Mouse (Mus musculus): ENCODE data around the gene Ccnd3.

Ccnd3 gene

DNA sequence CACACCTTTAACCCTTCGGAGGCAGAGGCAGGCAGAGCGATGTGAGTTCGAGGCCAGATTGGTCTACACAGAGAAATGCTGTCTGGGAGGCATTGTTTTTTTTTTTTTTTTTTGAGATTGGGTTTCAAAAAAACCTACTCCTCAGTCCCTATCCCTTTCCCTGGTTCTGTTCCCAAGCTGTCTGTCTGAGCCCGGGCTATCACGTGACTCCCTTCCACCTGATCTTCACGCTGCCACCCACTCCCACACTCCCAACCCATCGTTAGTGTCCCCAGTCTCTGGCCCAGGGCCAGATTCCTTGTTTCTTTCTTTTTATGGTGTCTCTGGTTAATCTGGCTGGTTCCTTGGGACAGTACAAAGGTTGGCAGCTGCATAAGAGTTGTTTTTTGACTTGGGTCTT is 46.2 kb downstream of the Ccnd3 start:
- no peak for DNase-seq (ENCODE audit: low spot score in 2 of 2)

DNA sequence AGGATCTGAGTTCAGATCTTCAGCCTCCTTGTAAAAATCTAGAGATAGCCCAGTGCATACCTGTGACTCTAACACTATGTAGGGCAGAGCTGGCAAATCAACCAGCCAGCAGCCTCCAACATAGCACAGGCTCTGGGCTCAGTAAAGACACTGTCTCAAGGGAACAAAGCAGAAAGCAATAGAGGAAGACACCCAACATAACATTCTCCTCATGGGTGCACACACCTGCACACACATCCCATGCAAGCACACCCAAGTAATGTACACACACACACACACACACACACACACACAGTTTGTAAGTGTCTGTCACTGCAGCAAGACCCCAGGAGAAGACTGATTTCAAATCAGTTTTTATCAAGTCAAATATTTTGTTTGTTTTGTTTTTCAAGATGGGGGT is 48.1 kb downstream of the Ccnd3 start:
- no peak for DNase-seq (ENCODE audit: low spot score in 2 of 2)

DNA sequence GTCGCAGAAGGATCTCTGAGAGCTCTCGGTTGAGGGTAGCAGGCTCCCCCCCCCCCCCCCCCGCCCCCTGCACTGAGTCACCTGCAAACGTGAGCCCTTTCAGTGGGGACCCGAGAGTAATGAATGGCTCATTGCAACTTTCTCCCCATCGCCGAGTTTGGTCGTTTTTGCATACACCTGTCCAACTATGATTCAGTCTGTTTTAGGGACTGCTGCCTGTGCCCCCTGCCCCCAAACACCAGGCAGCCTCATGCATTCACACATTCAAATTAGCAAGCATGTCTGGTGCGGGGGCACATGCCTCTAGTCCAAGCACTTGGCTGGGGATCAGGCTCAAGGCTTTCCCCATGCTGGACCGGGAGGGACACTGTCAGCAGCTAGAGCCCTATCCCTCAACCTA is 49.8 kb downstream of the Ccnd3 start:
- DNase-seq (ENCODE audit: low spot score in 2 of 2), result no peak

DNA sequence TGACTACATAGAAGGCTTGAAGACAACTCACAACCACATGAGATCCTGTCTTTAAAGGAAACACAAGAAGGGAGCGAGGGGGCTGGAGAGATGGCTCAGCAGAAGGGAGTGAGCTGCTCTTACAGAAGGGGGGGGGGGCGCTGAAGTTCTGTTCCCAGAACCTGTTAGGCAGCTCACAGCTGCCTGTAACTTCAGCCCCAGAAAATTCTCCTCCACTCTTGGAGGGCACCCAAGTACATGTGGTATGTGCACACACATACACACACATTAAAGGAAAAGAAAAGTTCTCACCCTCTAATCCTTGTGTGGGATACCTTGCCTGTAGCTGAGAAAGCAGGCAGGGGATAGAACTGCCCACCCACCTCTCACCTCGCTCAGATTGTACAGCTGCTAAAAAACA is 52.3 kb downstream of the Ccnd3 start:
- no peak for DNase-seq (ENCODE audit: low spot score in 2 of 2)

DNA sequence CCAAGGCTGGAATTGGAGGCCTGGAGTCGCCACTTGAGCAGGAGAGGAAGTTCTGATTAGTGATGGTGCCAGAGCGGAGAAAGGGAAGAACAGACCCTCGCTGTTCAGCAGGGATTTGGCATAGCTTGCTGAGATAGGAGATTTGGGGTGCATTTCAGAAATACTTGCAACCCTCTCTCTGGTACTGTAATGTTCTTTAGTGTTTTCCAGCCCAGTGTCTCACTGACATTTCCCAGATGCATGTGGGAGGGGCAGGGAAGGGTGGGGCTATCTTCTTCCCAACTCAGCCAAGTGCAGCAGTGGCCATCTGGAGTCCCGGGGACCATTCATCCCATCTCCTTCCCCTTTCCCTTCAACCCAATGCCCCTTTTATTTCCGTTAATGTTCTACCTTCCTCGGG is 54.9 kb downstream of the Ccnd3 start:
- peak; percentile 57 to 61 for DNase-seq (ENCODE audit: low spot score in 2 of 2)

DNA sequence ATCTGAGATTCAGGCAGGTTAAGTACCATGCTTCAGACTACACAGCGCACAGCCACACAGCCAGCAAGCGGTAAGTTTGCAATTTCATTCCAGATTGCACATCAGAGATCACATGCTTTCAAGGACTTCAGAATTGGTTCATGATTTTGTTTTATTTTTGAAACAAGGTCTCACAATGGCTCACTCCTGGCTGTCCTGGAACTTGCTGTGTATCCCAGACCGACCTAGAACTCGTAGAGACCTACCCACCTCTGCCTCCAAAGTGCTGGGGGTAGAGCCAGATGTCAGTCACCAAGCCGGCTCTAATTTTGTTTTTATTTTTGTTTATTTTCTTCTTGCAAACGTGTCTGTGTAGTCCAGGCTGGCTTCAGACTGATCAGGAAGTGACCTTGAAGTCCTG is 58.0 kb downstream of the Ccnd3 start:
- no peak for DNase-seq (ENCODE audit: low spot score in 2 of 2)

DNA sequence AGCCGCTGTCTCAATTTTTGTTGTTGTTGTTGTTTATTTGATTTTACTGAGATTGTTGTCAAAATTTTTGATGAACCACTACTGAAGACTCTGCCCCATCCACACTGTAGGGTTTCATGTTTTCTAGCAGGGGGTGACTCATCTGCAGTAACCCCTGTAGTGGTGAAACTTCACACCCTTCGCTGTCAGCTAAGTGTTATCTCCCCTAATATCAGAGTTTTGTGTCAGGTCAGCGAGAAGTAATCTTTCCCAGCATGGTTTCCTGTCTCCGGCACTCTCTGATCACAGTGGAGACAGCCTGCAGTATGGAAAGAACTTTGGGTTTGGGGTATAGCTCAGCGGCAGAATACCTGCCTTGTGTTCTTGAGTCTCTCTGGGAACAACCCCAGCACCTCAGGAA is 59.8 kb downstream of the Ccnd3 start:
- no peak for DNase-seq (ENCODE audit: low spot score in 2 of 2)

DNA sequence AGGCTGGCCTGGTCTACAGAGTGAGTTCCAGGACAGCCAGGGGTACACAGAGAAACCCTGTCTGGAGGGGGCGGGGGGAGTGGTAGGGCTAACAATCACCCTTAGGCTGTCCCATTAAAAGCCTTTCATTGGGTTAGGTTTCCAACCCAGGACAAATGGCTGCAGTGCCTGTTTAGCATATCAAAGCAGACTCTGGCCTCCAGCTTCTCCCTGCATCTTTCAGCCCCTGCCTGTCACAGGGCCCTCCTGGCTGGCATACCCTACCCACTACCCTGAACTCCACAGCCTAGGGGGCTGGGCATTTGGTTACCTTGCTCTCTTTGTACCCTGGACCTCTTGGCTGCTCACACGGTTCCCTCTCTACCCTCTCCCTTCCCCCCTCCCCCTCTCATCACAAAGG is 61.3 kb downstream of the Ccnd3 start:
- DNase-seq (ENCODE audit: low spot score in 2 of 2), result no peak

DNA sequence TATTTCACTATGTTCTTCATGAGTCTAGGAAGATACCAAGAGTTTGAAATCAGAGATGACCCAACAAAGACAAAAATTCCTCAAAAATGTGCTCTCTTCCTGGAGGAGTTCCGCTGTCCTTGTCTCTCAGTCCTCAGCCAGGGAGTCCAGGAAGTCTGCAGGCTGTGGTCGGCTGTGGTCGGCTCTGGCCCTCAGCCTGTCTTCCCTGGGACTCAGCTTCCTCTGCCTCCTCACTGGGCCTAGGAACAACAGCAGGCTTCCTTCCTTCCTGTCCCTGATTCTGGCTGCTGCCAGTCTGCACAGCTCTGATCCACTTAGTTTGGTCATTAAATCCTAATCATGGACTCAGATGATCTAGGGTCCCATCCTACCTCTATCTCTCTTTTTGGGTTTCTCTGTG is 62.4 kb downstream of the Ccnd3 start:
- DNase-seq (ENCODE audit: low spot score in 2 of 2), result peak; percentile 33 to 59

DNA sequence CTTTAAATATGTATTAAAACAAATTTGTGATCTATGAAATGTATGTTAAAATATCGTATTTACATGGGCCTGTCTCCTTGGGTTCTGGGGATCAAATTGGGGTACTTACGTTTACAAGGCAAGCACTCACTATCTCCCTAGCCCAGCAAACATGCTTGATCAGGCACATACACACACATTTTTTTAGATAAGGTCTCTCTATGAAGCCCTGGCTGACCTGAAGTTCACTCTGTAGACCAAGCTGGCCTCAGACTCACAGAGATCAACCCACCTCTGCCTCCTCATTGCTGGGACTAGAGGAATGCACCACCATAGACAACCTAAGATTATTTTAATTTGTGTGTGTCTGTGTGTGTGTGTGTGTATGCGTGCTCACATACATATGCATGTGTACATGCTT is 63.5 kb downstream of the Ccnd3 start:
- DNase-seq (ENCODE audit: low spot score in 2 of 2), result no peak

DNA sequence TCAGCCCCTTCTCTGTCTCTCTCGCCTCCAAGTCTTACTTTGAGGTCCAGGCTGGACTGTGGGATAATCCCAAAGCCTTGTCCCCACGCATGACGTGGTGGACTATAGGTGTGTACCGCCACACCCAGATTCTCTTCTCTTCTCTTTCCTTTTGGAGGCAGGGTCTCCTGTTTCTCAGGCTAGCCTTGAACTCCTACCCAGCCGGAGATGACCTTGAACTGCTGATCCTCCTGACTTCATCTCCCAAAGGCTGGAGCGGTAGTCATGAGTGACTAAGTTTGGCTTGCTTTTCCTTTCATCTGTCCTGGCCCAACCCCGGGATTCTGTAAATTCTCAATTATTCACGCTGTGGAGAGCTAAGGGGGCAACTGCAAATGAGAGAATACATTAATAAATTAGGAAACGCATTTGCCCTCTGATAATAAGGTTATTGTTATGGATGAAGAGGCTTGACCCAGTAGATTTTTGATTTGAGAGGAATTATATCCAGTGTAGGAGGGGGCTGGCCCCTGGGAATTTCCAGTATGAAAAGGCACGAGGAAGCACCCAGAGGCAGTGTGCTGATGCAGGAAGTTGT is 64.2 kb downstream of the Ccnd3 start:
- no peak for DNase-seq (ENCODE audit: low spot score in 2 of 2)

DNA sequence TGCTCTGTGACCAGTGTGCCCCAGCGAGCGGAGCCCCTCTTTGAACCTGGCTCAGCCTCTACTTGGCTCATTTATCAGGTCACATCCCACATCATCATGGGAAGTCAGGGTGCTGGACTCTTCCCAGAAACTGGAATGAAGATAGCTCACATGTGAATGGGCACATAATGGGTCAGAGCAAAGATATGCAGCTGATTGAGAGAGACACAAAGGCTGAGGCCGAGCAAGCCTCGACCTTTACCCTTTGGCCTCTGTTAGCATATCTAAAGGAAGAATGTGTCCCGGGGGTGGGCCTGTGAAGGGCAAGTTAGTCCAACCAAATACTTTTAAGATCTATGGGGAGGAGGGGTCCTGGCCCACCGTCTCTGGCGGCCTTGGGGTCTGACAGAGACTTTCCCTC is 66.8 kb downstream of the Ccnd3 start:
- no peak for DNase-seq (ENCODE audit: low spot score in 2 of 2)

DNA sequence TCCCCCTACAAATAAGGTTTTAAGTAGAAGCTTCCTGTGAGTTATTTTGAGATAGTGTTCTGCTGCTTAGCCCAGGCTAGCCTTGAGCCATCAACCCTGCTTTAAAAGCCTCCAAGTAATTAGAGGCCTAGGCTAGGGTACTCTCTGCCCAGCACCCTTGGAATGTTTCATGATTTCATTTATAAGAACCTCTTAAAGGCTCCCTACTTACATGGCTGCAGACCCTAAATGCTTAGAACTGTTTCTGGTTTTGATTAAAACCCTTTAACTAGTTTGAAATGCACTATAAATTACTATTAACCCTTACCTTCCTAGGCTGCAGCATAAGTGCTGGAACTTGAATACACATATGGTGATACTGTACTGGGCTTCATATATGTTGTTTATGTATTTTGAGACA is 67.6 kb downstream of the Ccnd3 start:
- no peak for DNase-seq (ENCODE audit: low spot score in 2 of 2)

DNA sequence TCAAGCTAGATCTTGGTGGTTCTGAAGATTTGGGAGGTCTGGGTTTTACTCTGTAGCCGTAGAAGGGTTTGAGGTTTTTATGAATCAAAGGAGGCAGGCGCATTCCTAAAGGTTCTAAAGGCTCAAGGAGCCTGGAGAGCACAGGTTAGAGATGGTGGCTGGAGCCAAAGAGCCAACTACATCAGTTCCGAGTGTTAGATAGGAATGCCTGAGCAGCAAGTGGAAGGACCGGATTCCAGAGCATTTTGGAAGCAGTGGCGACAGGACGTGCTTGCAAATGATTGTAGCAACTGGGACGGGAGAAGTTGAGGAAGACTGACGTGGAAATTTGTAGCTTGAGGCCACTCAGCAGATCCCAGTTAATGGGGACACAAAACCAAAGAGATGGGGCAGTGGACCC is 69.2 kb downstream of the Ccnd3 start:
- DNase-seq (ENCODE audit: low spot score in 2 of 2), result no peak

DNA sequence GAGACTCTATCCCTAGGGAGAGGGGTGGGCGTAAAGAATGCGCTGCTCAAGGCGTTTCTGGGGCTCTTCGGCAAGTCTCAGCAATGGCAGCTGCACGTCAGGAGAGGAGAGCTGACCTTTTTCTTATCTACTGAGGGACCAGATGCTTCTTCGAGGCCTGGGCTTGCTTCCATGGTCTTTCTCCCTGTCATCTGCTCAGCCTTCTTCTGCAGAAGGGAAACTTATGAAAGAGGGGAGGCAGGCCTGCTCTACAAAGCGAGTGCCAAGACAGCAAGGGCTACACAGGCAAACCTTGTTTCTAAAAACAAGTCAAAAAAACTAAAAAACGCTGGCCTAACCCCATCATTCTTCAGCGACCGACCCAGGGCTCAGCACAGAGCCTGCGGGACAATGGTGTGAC is 70.0 kb downstream of the Ccnd3 start:
- DNase-seq (ENCODE audit: low spot score in 2 of 2), result peak in 1 of 2 experiments; percentile 37

DNA sequence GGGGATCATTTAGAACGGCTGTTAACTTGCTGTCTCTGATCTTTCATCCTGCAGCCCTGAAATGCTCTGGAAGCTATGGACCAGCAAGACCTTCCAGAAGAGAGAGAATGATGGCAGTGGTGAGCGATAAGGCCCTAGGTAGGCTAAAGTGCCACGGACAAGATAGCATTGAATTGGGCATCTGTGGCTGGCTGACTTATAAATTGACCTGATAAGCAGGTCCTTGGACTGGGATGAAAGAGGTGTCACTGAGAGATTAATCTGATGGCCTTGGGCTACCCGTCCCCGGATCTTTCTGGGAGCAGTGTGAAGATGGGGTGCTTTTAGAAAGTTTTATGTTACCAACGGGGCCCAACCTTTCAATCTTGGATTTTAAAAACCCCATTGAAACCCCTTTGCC is 73.8 kb downstream of the Ccnd3 start:
- no peak for DNase-seq (ENCODE audit: low spot score in 2 of 2)

DNA sequence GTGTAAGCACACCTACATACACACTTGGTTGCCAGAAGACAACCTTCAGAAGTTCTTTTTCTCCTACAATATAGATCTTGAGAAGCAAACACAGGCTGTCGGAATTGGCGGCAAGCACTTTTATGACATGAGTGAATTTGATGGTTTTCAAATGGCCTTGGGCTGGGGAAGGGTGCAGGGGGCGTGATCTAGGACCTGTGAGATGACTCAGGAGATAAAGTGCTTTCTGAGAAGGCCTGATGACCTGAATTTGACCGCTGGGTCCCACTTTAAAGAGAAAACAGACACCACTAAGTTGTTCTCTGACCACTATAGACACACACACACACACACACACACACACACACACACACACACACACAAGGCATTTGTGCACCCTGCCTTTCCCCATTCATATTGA is 76.1 kb downstream of the Ccnd3 start:
- no peak for DNase-seq (ENCODE audit: low spot score in 2 of 2)

DNA sequence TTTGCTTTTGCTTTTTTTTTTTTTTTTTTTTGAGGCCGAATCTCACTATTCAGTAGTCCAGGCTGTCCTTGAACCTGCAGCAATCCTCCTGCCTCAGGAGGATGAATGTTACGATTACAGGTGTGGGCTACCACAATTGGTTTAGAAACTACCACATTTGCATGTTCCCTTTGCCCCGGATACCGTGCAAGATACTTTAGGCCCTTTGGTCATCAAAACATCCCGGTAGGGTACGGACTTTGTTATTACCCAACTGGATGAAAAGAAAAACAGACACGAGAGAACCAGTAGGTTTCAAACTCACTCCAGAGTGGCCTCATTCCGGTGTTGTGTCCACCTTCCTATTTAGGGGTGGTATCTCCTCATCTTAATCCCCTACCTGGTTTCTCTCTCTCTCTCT is 83.7 kb downstream of the Ccnd3 start:
- no peak for DNase-seq (ENCODE audit: low spot score in 2 of 2)

DNA sequence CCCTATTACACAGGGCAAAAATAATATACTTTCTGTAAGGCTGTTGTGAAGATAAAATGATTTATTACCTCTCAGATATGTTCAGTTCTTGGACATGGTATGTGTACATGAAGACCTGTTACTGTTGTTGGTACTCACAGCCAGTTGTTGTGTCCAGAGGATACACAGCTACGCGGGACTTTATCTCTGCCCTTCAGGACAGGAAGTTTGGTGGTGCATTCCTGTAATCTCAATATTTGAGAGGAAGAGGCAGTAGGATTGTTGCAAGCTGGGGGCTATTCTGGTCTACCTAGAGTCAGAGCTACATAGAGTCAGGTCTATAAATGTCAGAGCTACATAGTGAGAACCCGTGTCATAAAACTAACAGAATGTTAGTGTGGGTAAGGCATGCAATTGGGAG is 86.2 kb downstream of the Ccnd3 start:
- no peak for DNase-seq (ENCODE audit: low spot score in 2 of 2)

DNA sequence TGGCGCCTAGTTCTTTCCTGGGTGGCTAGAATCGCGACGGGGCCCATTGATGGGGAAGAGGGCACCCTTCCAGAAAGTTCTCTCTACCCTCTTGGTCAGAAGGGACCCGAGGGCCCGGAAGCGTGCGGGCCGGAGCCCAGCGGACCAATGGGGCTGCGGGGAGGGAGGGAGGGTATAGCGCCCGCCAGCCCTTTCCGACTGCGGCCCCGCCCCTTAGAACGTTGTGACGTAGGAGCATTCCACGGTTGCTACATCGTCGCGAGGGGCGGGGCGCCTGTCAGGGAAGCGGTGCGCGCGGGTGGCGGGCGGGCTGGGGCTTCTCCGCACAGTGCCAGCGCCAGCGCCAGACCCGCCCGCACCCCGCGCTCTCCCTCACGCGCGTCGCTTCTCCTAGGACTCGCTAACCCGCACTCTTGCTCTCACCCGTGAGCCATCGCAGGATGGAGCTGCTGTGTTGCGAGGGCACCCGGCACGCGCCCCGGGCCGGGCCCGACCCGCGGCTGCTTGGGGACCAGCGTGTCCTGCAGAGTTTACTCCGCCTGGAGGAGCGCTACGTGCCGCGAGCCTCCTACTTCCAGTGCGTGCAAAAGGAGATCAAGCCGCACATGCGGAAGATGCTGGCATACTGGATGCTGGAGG is 88.5 kb downstream of the Ccnd3 start:
- peak; percentile 93 for DNase-seq (ENCODE audit: low spot score in 2 of 2)

DNA sequence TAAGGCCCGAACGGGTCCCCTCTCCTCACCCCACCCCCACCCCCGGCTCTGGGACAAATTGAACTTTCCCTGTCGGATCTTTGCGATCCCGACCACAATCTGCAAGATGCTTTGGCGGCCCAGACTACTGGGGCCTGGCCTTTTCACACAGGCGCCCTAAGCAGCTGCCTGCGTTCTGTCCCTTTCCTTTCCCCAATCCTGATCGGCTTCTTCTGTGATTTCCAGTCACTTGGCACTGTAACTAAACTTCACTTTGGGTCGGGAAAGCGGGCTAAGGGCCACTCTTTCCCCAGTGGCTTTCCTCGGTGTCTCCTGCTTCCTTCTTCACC is 89.0 kb downstream of the Ccnd3 start:
- DNase-seq (ENCODE audit: low spot score in 2 of 2), result peak in 1 of 2 experiments; percentile 47

DNA sequence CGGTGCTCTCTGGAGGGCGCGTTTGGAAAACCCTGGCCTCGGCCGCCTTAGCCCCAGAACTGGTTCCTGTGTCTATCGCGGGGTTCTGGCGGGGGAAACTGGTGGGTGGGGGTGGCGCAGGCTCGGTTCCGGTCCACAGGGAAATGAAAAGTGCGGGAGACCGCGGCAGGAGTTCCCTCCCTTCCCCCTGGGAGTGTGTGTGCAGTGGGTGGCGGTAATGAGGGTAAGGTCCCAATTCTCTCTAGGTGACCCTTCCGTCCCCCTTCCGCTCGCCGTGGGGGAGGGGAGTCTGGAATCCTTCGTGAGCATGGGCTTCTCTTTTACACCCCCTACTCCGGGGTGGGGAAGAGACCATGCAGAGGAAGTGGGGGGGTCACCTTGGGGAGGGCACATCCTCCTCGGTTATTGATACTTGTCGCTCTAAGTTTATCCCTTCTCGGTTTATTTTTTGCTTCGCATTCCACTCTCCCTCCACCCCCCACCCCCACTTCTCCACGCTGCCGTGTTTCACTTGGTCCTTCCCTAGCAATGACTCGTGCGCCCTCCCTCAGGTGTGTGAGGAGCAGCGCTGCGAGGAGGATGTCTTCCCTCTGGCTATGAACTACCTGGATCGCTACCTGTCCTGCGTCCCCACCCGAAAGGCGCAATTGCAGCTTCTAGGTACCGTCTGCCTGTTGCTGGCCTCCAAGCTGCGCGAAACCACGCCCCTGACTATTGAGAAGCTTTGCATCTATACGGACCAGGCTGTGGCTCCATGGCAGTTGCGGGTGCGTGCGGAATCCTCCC is 89.5 kb downstream of the Ccnd3 start:
- DNase-seq (ENCODE audit: low spot score in 2 of 2), result peak; percentile 57 to 62

DNA sequence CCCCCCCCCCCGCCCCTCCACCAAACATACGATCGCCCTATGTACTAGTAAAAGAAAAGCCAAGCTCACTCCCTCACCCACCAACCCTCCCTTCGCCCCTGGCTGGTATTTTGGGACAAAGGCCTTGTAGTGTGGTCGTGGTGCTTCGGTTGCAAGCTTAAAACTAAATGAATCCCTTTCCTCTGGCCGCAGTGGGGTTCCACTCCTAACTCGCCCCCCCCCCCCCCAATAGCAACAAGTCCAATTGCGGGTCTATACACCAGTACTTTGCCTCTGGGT is 90.1 kb downstream of the Ccnd3 start:
- DNase-seq (ENCODE audit: low spot score in 2 of 2), result no peak
